Mouse (Mus musculus) heart, embryonic 13.5 days (tissue): ENCODE measurements around the gene Catspere2. TPM values are rescaled to one million over a fixed set of nuclear protein-coding genes. Genes with fewer than 3 reads are reported as not detected.
"Not testable (repeated sequence)": the region's sequence is repeated elsewhere in the genome, so short reads cannot be mapped to it uniquely, and the experiment has no call there.

Experiments
- ATAC-seq: fragments of 200-750 bp; cut with Nextera tagmentation; 2 replicates; pipeline ENCODE4 v1.8.0; 2017; ENCODE audit warnings: moderate TSS enrichment; ENCODE audit not compliant: insufficient number of reproducible peaks, low FRiP score, low TSS enrichment; ENCODE audit errors: extremely low read depth
- H3K27ac ChIP-seq: fragments of 300-500 bp; sonication (generic); replicated peaks from 2 replicates; pipeline ENCODE4 v1.5.1; 2015; ENCODE audit warnings: moderate library complexity, mild to moderate bottlenecking, inconsistent platforms
- H3K27me3 ChIP-seq: fragments of 300-500 bp; sonication (generic); replicated peaks from 2 replicates; pipeline ENCODE4 v1.6.1; 2015; ENCODE audit warnings: mild to moderate bottlenecking, inconsistent platforms
- H3K36me3 ChIP-seq: fragments of 300-500 bp; sonication (generic); 2 replicates; pipeline ENCODE4 v1.6.1; 2015; ENCODE audit warnings: mild to moderate bottlenecking, inconsistent platforms
- H3K4me1 ChIP-seq: fragments of 300-500 bp; sonication (generic); 2 replicates; pipeline ENCODE4 v1.6.1; 2015; ENCODE audit warnings: inconsistent platforms
- H3K4me2 ChIP-seq: fragments of 300-500 bp; sonication (generic); 2 replicates; pipeline ENCODE4 v1.6.1; 2015; ENCODE audit warnings: inconsistent platforms, mild to moderate bottlenecking, moderate library complexity
- H3K4me3 ChIP-seq: fragments of 300-500 bp; sonication (generic); 2 replicates; pipeline ENCODE4 v1.5.1; 2015; ENCODE audit warnings: moderate library complexity, mild to moderate bottlenecking, inconsistent platforms
- H3K9ac ChIP-seq: fragments of 300-500 bp; sonication (generic); 2 replicates; pipeline ENCODE4 v1.6.1; 2015; ENCODE audit warnings: inconsistent platforms, mild to moderate bottlenecking, moderate library complexity
- H3K9me3 ChIP-seq: fragments of 300-500 bp; sonication (generic); 2 replicates; pipeline ENCODE4 v1.6.1; 2016; ENCODE audit warnings: inconsistent platforms
- WGBS: fragments of 180-500 bp; shearing (Covaris S2); methylation state at CpG from one replicate; pipeline ENCODE4 v1.1.7; 2015; ENCODE audit warnings: mixed read lengths; 5-methylcytosine and 5-hydroxymethylcytosine counted together
- polyA plus RNA-seq: library from polyadenylated mRNA; unstranded; fragments of >200 nt; fragmentation: Nextera tagmentation; extraction: Ambion mirVana; gene quantifications from 2 replicates; pipeline ENCODE4 v1.2.1, GENCODE M21; 2015

Gene Catspere2
- polyA plus RNA-seq, 1 experiment from 2014 or later = 0.12 TPM

DNA sequence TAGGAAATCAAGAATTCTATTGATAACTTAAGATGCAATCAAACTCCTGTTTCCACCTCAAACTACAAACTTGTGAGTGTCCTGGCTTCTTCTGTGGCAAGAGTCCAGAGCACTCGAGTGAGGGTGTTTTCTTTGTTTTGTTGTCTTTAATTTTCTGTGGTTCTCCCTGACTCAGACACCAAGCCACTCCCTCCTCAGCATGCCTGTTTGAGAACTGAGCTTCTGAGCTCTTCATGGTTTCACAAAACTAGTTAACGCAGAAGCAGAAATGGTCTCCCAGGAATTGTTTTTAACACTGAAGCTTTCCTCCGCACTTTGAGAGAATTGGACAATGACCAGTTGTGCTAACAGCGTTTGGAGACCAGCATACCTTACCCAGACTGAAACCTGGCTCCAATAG, 163.7 kb downstream of the Catspere2 start:
- 49% methylated on average over 4 of the region's 4 CpGs for WGBS
- H3K9me3 ChIP-seq, H3K27ac ChIP-seq, H3K27me3 ChIP-seq, H3K4me3 ChIP-seq, H3K36me3 ChIP-seq, H3K9ac ChIP-seq, H3K4me1 ChIP-seq, ATAC-seq, H3K4me2 ChIP-seq: not testable (repeated sequence)

DNA sequence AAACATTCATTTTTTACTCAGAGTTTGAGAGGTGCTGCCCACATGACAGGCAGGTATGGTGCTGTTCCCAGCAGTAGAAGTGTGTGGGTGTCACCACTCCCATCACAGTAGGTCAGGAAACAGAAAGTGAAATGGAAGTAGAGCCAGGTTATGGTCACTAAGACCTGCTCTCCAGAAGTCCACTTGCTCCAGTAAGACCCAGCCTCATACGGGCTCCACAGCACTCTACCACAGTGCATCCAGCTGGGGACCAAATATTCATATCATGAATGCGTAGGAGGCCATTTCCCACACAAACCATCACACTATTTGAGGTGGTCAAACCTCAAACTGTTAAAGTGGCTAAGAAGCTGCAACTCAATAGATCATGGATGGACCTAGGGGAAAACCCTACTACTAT, 199.0 kb downstream of the Catspere2 start:
- Histone ChIP-seq H3K27me3 (no peaks in the 10 kb centered on the region), H3K4me1 (0 out of 2 replicates have a peak, but pooled peaks cover 3% of the 10 kb centered on the region), H3K9ac (no peak overlapping the region), H3K36me3 (no peaks in the 10 kb centered on the region), H3K4me2 (no peak overlapping the region), H3K4me3 (no peak overlapping the region), H3K27ac (no peak overlapping the region), H3K9me3 (no peaks in the 10 kb centered on the region)
- no peak for ATAC-seq
- WGBS = 76% methylated on average over 2 of the region's 2 CpGs

DNA sequence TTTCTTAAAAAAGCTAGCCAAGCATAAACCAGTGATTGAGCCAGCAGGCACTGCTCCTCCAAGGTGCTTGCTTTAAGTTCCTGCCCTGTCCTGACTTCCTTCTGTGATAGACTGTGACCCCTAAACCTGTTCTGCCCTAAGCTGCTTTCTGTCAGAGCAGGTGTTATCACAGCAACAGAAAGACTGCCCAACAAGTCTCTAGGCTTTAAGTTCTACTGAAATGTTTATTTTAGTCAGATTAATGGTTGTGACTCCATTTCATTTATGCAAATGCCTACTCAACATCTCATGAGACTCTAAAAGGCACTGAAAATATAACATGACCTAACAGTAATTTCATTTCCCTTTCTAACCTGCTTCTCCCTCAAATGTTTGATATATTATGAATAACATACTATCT, 202.4 kb downstream of the Catspere2 start:
- Histone ChIP-seq H3K9me3 (no peaks in the 10 kb centered on the region), H3K27me3 (no peaks in the 10 kb centered on the region), H3K4me1 (peaks cover 20% of the 10 kb centered on the region), H3K9ac (no peak overlapping the region), H3K27ac (no peak overlapping the region), H3K4me3 (no peak overlapping the region), H3K4me2 (no peak overlapping the region), H3K36me3 (no peaks in the 10 kb centered on the region)
- ATAC-seq = no peak

DNA sequence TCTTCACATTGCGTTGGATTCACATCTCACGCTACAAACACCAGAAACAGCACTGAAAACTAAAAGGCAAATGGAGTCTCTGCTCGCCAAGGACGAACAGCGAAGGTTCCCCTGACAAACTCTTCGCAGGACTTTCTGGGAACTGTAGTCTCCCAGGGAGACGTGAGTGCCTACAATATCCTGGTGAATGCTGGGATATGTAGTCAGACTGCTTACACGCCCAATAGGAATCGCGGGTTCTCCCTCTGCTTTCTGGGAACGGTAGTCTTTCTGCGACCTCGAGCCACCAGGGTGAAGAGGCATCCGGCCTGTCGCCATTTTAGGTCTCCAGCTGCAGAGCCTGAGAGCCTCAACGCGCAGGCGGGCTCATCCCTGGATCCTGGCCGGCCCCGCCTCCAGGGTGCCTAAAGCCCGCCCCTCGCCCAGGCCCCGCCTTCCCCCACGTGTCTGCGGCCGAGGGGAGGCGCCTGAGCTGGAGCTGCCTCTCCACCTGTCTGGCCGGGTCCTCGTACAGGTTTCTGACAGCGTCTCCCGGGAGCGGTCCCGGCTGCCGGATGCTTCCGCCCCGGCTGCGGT, 204.1 kb downstream of the Catspere2 start, which contains the start of gene Desi2:
Gene Desi2, plus strand, starts transcription at position 202 of the 576 bp plus-strand sequence.
- H3K4me1 ChIP-seq = peaks cover 21% of the 10 kb centered on the region

DNA sequence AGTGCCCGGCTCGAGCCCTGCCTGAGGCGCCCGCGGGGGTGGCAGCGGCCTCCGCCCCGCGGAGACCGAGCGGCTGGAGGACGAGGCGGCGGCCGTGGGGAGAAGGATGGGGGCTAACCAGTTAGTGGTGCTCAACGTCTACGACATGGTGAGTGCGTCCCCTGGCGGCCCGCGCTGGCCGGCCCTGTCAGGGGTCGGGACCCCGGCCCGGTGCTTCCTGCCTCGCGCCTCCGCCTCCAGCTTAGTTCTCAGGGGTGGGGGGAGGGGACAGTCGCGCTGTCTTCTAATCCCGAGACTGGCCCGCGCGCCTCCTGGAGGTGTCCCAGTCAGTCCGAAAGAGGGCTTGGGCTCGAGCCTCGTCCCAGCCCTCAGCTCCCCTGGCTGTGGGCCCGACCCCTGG, 204.6 kb downstream of the Catspere2 start:
- peak overlapping the region; percentile 86 for H3K9ac ChIP-seq
- peak overlapping the region; percentile 74 for H3K4me3 ChIP-seq
- WGBS = under 1% methylated on average over 20 of the region's 38 CpGs

More for the DNA sequence above, 204.1 kb downstream of the Catspere2 start, which contains the start of gene Desi2:
- not testable (repeated sequence) for H3K36me3 ChIP-seq, H3K27me3 ChIP-seq, H3K9me3 ChIP-seq
- WGBS = under 1% methylated on average over 37 of the region's 37 CpGs
- H3K27ac ChIP-seq = peak within 1 kb of the TSS; percentile 88
- peak within 1 kb of the TSS; percentile 89 for H3K4me2 ChIP-seq
- peak within 1 kb of the TSS; percentile 86 for H3K9ac ChIP-seq
- peak within 1 kb of the TSS; percentile 74 for H3K4me3 ChIP-seq
- ATAC-seq = peak; percentile 98

DNA sequence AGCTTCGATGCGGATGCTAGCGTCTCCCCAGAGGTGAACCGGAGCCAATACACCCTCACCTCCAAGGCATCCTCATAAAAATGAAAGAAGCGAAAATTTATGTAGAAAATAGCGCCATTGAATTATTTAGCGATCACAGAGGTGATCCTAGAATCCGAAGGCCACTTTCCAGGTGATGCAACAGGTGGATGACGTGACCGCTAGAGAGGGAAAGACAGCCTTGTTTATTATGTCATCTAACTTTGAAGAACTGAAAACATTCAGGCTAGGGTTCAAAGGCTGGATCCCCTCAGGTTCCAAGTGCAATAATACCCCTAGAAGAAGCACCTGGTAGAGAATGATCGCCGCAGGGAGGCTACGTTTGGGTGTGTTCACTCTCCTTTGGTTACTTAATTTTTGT, 205.2 kb downstream of the Catspere2 start:
- Histone ChIP-seq H3K4me1 (peaks cover 21% of the 10 kb centered on the region), H3K27me3 (no peaks in the 10 kb centered on the region), H3K9ac (peak overlapping the region; percentile 77), H3K9me3 (no peaks in the 10 kb centered on the region), H3K4me2 (peak overlapping the region; percentile 89), H3K27ac (0 out of 2 replicates have a peak overlapping the region, but pooled peaks have one; percentile 28), H3K4me3 (peak overlapping the region; percentile 60), H3K36me3 (no peaks in the 10 kb centered on the region)
- 8% methylated on average over 13 of the region's 13 CpGs for WGBS
- ATAC-seq = no peak

More for the DNA sequence above, 204.6 kb downstream of the Catspere2 start:
- H3K27me3 ChIP-seq, H3K9me3 ChIP-seq, H3K36me3 ChIP-seq: not testable (repeated sequence)
- peaks cover 21% of the 10 kb centered on the region for H3K4me1 ChIP-seq
- peak overlapping the region; percentile 60 for H3K4me2 ChIP-seq
- peak; percentile 64 for ATAC-seq
- peak overlapping the region; percentile 88 for H3K27ac ChIP-seq

DNA sequence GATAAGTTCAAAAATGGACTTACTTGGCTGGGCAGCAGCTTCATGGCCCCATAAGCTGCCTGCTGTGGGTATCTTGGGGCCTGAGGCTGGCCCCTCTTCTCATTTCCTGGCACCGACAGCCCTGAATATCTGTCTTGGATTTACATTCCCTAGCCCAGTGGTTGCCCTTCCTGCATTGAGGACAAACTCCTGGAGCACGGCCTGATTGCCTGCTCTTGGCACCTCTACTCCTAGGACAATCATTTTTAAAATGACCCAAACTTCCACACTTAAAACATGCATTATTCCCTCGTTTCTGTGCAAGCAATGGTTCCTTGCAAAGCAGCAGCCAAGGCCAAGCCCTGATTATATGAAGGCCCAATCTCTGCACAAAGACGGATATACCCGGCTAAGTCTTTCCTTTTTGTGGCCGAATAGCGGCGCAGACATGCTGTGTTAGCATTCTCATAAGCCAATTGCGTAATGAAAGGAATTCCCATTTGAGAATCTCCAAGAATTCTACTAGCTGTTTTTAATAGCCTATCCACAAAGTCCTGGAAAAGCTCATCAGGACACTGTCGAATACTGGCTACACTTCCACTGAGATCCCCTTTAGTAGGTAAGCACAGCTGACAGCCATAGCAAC, 222.6 kb downstream of the Catspere2 start:
- Histone ChIP-seq H3K4me1 (peaks cover 36% of the 10 kb centered on the region), H3K36me3 (peaks cover 14% of the 10 kb centered on the region), H3K4me2 (no peak overlapping the region), H3K27me3 (no peaks in the 10 kb centered on the region), H3K9ac (no peak overlapping the region), H3K9me3 (peaks cover 8% of the 10 kb centered on the region), H3K27ac (peak overlapping the region; percentile 52), H3K4me3 (no peak overlapping the region)
- WGBS = 71% methylated on average over 10 of the region's 10 CpGs
- no peak for ATAC-seq

DNA sequence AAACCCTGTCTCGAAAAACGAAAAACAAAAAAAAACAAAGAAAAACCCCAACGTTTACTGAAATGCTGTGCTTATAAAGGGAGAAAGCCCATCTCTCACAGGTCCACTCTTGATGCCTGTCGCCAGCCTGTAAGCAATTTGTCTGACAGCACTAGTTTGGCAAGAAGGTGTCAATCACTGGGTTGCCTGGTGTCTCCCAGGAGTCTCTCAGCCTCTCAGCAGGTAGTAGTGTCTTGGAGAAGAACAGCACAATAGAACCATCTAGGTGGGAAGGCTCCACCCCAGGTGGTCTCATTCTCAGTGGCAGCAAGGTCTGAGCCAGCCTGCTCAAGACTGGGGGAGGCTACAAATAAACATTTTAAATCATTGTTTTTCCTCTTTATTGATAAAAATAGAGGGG, 224.6 kb downstream of the Catspere2 start:
- H3K9me3 ChIP-seq, H3K9ac ChIP-seq, H3K4me3 ChIP-seq, ATAC-seq, H3K27ac ChIP-seq, H3K4me2 ChIP-seq, H3K27me3 ChIP-seq, H3K36me3 ChIP-seq: not testable (repeated sequence)
- 85% methylated on average over 4 of the region's 4 CpGs for WGBS
- H3K4me1 ChIP-seq = peaks cover 36% of the 10 kb centered on the region

DNA sequence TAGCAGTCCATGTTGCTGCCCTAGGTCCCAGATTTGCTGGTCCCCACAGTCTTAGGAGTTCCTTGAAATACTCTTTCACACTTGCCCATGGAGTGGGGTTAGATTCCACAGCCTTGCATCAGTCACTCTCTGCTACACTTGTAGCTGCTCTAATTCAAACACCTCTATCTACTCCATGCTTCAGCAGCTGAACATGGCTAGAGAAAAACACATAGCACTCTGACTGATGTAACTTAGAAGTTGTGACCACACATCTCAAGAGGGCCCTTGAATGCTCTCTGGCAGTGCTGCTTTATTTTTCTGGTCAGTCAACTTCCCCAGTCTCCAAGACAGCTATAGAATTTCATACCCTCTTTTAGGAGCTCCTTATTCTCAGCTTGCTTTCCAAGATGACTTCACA, 226.7 kb downstream of the Catspere2 start:
- no peak overlapping the region for H3K4me3 ChIP-seq
- H3K9me3 ChIP-seq = no peaks in the 10 kb centered on the region
- peak overlapping the region; percentile 68 for H3K27ac ChIP-seq
- no peaks in the 10 kb centered on the region for H3K27me3 ChIP-seq
- ATAC-seq = no peak
- peaks cover 35% of the 10 kb centered on the region for H3K4me1 ChIP-seq
- no peak overlapping the region for H3K4me2 ChIP-seq
- H3K9ac ChIP-seq = no peak overlapping the region
- no peaks in the 10 kb centered on the region for H3K36me3 ChIP-seq

DNA sequence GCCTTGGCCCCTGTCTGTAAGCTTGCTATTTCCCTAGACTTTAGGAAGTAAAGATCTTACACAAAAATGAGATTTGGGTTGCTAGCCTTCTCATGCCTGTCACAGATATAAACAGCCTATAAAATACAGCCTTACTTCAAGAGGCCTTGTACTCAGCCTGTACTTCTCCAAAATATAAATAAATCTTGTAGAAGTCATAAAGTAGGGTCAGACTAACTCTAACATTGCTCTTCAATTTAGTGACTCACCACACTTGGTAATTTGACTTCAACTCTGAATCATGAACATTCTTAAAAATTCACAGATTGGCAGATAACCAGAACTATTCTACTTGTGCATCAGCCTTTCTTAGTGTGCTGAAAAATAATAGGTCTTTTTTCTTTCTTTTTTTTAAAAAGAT, 233.9 kb downstream of the Catspere2 start:
- peaks cover 16% of the 10 kb centered on the region for H3K4me1 ChIP-seq
- H3K4me3 ChIP-seq = no peak overlapping the region
- H3K27me3 ChIP-seq = no peaks in the 10 kb centered on the region
- H3K9me3 ChIP-seq = no peaks in the 10 kb centered on the region
- no peak for ATAC-seq
- H3K27ac ChIP-seq = no peak overlapping the region
- no peak overlapping the region for H3K9ac ChIP-seq
- no peaks in the 10 kb centered on the region for H3K36me3 ChIP-seq
- H3K4me2 ChIP-seq = no peak overlapping the region

DNA sequence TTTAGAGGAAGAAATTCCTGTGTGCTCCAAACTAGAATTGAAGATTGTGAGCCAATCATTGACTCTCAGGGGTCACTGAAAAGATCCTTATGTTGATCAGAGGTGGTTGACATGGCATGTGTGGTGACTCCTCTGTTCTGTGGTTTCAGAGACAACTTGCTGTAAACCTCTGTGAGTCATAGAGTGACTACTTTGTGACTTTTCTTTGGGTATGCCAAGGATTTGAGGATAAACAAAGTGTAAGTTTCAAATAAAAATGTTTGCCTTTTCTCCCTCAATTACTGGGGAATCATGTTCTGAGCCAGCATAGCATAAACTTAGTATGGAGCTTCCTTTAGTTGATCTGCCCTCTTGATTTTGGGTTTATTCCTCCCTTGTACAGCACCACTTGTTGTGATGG, 235.1 kb downstream of the Catspere2 start:
- Histone ChIP-seq H3K27me3 (no peaks in the 10 kb centered on the region), H3K4me3 (no peak overlapping the region), H3K4me2 (no peak overlapping the region), H3K36me3 (no peaks in the 10 kb centered on the region), H3K27ac (peak overlapping the region; percentile 94; the same call in 1 of the 2 replicates), H3K4me1 (peaks cover 16% of the 10 kb centered on the region), H3K9me3 (no peaks in the 10 kb centered on the region), H3K9ac (no peak overlapping the region)
- no peak for ATAC-seq
